Mouse (Mus musculus) CH12.LX (cell line): ENCODE results near the gene Rbak. TPM values are rescaled to one million over a fixed set of nuclear protein-coding genes. Genes with fewer than 3 reads are reported as not detected.

Source experiments
- DNase-seq: peaks from one replicate; pipeline ENCODE4 v3.0.0-alpha.2; 2013; ENCODE audit errors: extremely low read depth
- H3K27ac ChIP-seq: 2 replicates; pipeline ENCODE4 v1.5.1; 2012; ENCODE audit warnings: low read depth, mild to moderate bottlenecking, control low read depth, moderate library complexity; ENCODE audit not compliant: insufficient read depth
- H3K27me3 ChIP-seq: replicated peaks from 2 replicates; pipeline ENCODE3; 2012; ENCODE audit warnings: inconsistent platforms
- H3K36me3 ChIP-seq, 2 experiments: replicated peaks in 1 of 2; 2 replicates each; pipeline versions ENCODE3 to v1.6.1; 2012; ENCODE audit warnings: inconsistent platforms in 1 of 2, low read length in 1 of 2, mild to moderate bottlenecking in 1 of 2, mixed read lengths in 1 of 2, moderate library complexity in 1 of 2; ENCODE audit not compliant: control insufficient read depth in 1 of 2, insufficient read depth in 1 of 2
- H3K4me1 ChIP-seq, 2 experiments: 2 replicates each; pipeline ENCODE4 v1.6.1; 2012; ENCODE audit warnings: inconsistent platforms in 1 of 2, moderate library complexity in 1 of 2; ENCODE audit not compliant: insufficient read depth in 2 of 2, control insufficient read depth in 1 of 2
- H3K4me2 ChIP-seq: 2 replicates; pipeline ENCODE4 v1.6.1; 2012; ENCODE audit warnings: low read depth, mild to moderate bottlenecking, control low read depth; ENCODE audit not compliant: poor library complexity, insufficient read depth, severe bottlenecking
- H3K4me3 ChIP-seq, 3 experiments: fragments of 150-350 bp in 1 of 3; sonication (generic) in 1 of 3; replicated peaks in 1 of 3; 2 replicates each; pipeline versions ENCODE3 to v1.5.1; 2011 to 2012; ENCODE audit warnings: low read depth in 2 of 3, low read length in 2 of 3, mild to moderate bottlenecking in 2 of 3, moderate library complexity in 2 of 3, control low read depth in 1 of 3, improper control_type of control experiment in 1 of 3, inconsistent platforms in 1 of 3, mixed read lengths in 1 of 3; ENCODE audit not compliant: poor library complexity in 1 of 3
- H3K79me2 ChIP-seq: replicated peaks from 2 replicates; pipeline ENCODE4 v1.6.1; 2012; ENCODE audit warnings: mild to moderate bottlenecking, moderate library complexity; ENCODE audit not compliant: control insufficient read depth, poor library complexity, insufficient read depth, severe bottlenecking; ENCODE audit errors: extremely low read depth
- H3K9ac ChIP-seq: 2 replicates; pipeline ENCODE4 v1.6.1; 2012; ENCODE audit warnings: low read depth, mild to moderate bottlenecking, control low read depth, moderate library complexity; ENCODE audit not compliant: insufficient read depth
- H3K9me3 ChIP-seq: replicated peaks from 2 replicates; pipeline ENCODE3; 2012; ENCODE audit warnings: low read length, inconsistent platforms, mixed read lengths
- CHD2 ChIP-seq: IDR thresholded peaks from 2 replicates; pipeline ENCODE4 v1.6.1; 2011; ENCODE audit warnings: low read length, improper control_type of control experiment
- ELF1 ChIP-seq: IDR thresholded peaks from 2 replicates; pipeline ENCODE4 v1.6.1; 2014; ENCODE audit warnings: low read depth, mild to moderate bottlenecking, inconsistent platforms, low read length, improper control_type of control experiment
- HCFC1 ChIP-seq: IDR thresholded peaks from 2 replicates; pipeline ENCODE4 v1.6.1; 2012; ENCODE audit warnings: low read depth, mild to moderate bottlenecking, inconsistent platforms, low read length, improper control_type of control experiment
- IRF4 ChIP-seq: IDR thresholded peaks from 2 replicates; pipeline ENCODE4 v1.6.1; 2014; ENCODE audit warnings: low read depth, mild to moderate bottlenecking, inconsistent platforms, low read length, improper control_type of control experiment
- KAT2A ChIP-seq: IDR thresholded peaks from 2 replicates; pipeline ENCODE4 v1.6.1; 2012; ENCODE audit warnings: low read length, improper control_type of control experiment, inconsistent platforms; ENCODE audit not compliant: insufficient replicate concordance
- MAFK ChIP-seq: IDR thresholded peaks from 2 replicates; pipeline ENCODE4 v1.6.1; 2011; ENCODE audit warnings: low read length, improper control_type of control experiment; ENCODE audit not compliant: insufficient replicate concordance
- MAZ ChIP-seq: IDR thresholded peaks from 2 replicates; pipeline ENCODE4 v1.6.1; 2012; ENCODE audit warnings: low read depth, mild to moderate bottlenecking, inconsistent platforms, low read length, improper control_type of control experiment, moderate library complexity
- MYC ChIP-seq: IDR thresholded peaks from 2 replicates; pipeline ENCODE4 v1.6.1; 2011; ENCODE audit warnings: low read depth, mild to moderate bottlenecking, improper control_type of control experiment, low read length
- NELFE ChIP-seq: IDR thresholded peaks from 2 replicates; pipeline ENCODE4 v1.6.1; 2011; ENCODE audit warnings: low read depth, low read length, improper control_type of control experiment
- RAD21 ChIP-seq: IDR thresholded peaks from 2 replicates; pipeline ENCODE4 v1.6.1; 2011; ENCODE audit warnings: low read depth, mild to moderate bottlenecking, low read length, improper control_type of control experiment, moderate library complexity
- ZKSCAN1 ChIP-seq: IDR thresholded peaks from 2 replicates; pipeline ENCODE4 v1.6.1; 2012; ENCODE audit warnings: low read depth, inconsistent platforms, low read length, improper control_type of control experiment, borderline replicate concordance
- ZNF384 ChIP-seq: IDR thresholded peaks from 2 replicates; pipeline ENCODE4 v1.6.1; 2012; ENCODE audit warnings: low read depth, low read length, improper control_type of control experiment, inconsistent platforms
- dilution Hi-C: fragments of 300-500 bp; cut with MboI; formaldehyde crosslinking; loops from 2 replicates; pipeline ENCODE4 v1.14.3; 2020; ENCODE audit warnings: low sequenced_read_pairs; ENCODE audit not compliant: extremely low pct_unique_long_range_greater_than_20kb, extremely low pct_ligation_motif_present
- in situ Hi-C: fragments of 300-500 bp; cut with MboI; formaldehyde crosslinking; loops from 3 replicates; pipeline ENCODE4 v1.14.3; 2019; ENCODE audit warnings: low sequenced_read_pairs, low pct_ligation_motif_present, low pct_unique_long_range_greater_than_20kb, mixed read lengths
- polyA plus RNA-seq: library from polyadenylated mRNA; unstranded; fragments of >175 nt; gene quantifications from 2 replicates; pipeline ENCODE4 v1.2.1, GENCODE M21; 2012; ENCODE audit warnings: low read depth; ENCODE audit not compliant: insufficient read length
- total RNA-seq, 2 experiments: library from RNA; depleted of rRNA; stranded (reverse); fragments of 300-350 nt in 1 of 2; fragments of >200 nt in 1 of 2; gene quantifications; 2 replicates each; pipeline ENCODE4 v1.2.3; 2012 to 2014

The Rbak gene
- total and polyA plus RNA-seq, 3 experiments: 3.8 to 6.1 (median 4.9) TPM

DNA sequence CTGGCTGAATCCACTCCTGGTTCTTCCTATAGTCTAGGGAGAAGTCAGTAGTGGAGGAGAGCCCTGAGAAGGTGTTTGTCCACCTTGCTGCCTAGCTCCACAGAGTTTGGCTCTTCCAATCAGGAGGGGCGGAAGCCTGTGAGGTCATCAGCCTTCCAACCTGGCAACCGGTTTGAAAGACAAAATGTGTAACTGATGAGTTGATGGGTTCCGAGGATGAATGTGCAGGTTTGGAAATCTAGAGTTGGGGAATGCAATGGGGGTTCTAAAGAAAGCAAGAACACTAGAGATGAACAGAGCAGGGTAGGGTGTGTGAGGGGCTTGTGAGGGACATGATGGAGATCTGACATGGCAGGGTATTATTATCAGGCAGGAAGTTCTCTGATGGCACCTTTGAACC is 46.2 kb upstream of the Rbak start, which contains the start of gene Spdye4a:
Gene Spdye4a, minus strand, starts transcription at position 101 of the 400 bp plus-strand sequence.
- H3K27me3 ChIP-seq: peaks cover 19% of the 10 kb centered on the region
- H3K79me2 ChIP-seq: no peaks in the 10 kb centered on the region
- TF ChIP-seq NELFE (no peak), HCFC1 (no peak), KAT2A (no peak), ELF1 (no peak), MAZ (no peak), IRF4 (no peak), RAD21 (no peak)
- no peak within 1 kb of the TSS for H3K4me3 ChIP-seq
- dilution Hi-C loops (no loop called here), in situ Hi-C loops (no loop called here)
- peaks cover 18% of the 10 kb centered on the region for H3K9me3 ChIP-seq
- no peak within 1 kb of the TSS for H3K4me2 ChIP-seq
- no peaks in the 10 kb centered on the region for H3K4me1 ChIP-seq
- H3K27ac ChIP-seq: no peak within 1 kb of the TSS
- no peaks in the 10 kb centered on the region for H3K36me3 ChIP-seq
- no peak for DNase-seq
- no peak within 1 kb of the TSS for H3K9ac ChIP-seq

DNA sequence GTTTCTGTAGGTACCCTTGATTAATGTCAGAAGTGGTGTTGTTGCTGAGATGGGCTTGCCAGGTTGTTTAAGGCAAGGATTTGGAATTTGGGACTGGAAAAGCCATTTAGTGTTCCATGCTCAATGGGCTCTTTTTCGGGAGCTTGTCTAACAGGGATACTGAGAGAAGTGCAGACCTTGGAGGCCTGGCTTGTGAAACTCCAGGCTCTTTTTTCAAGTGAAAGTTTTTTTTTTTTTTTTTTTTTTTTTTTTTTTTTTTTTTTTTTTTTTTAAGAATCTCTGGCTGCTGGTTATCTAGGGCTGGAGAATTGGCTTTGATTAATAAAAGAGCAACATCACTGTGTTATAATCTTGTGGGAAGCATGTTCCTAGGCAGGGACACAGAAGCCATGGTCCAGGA is 41.7 kb upstream of the Rbak start:
- H3K79me2 ChIP-seq: no peaks in the 10 kb centered on the region
- no peaks in the 10 kb centered on the region for H3K36me3 ChIP-seq
- no peak overlapping the region for H3K27ac ChIP-seq
- no peak overlapping the region for H3K9ac ChIP-seq
- no peak overlapping the region for H3K4me3 ChIP-seq
- H3K27me3 ChIP-seq: peaks cover 14% of the 10 kb centered on the region
- H3K4me1 ChIP-seq: no peaks in the 10 kb centered on the region
- H3K4me2 ChIP-seq: no peak overlapping the region
- in situ Hi-C loops (no loop called here), dilution Hi-C loops (no loop called here)
- peaks cover 4% of the 10 kb centered on the region for H3K9me3 ChIP-seq
- TF ChIP-seq ZNF384 (peak; percentile 65), MAZ (no peak)
- no peak for DNase-seq

- dilution Hi-C loops: no loop called here
- in situ Hi-C loops: no loop called here
- H3K27me3 ChIP-seq: peaks cover 8% of the 10 kb centered on the region
- H3K4me2 ChIP-seq: no peak overlapping the region
- H3K27ac ChIP-seq: no peak overlapping the region
- no peak overlapping the region for H3K9ac ChIP-seq
- H3K4me3 ChIP-seq: no peak overlapping the region
- no peak for DNase-seq
- no peaks in the 10 kb centered on the region for H3K4me1 ChIP-seq
- TF ChIP-seq ZKSCAN1 (no peak), CHD2 (no peak), IRF4 (no peak), MAFK (no peak), NELFE (no peak), MYC (no peak)
- peaks cover 4% of the 10 kb centered on the region for H3K9me3 ChIP-seq
- H3K79me2 ChIP-seq: no peaks in the 10 kb centered on the region
- no peaks in the 10 kb centered on the region for H3K36me3 ChIP-seq
Measured at GRCm38 (mm10) chr5:143220996-143221395, 40.4 kb upstream of the Rbak start.
